Mouse (Mus musculus) small intestine, adult 2 months (tissue): ENCODE data around the gene Cyp26b1. TPM values are rescaled to one million over a fixed set of nuclear protein-coding genes. Genes with fewer than 3 reads are reported as not detected.
A peak's percentile ranks its signal among the peaks of the same experiment; 100 is the strongest.

Source experiments
- H3K27ac ChIP-seq: fragments of 200-500 bp; 2 replicates; pipeline ENCODE4 v1.5.1; 2012; ENCODE audit warnings: low read depth, low read length, control low read depth, inconsistent platforms; ENCODE audit not compliant: insufficient read depth
- H3K27me3 ChIP-seq: fragments of 200-500 bp; 2 replicates; pipeline ENCODE4 v1.6.1; 2012; ENCODE audit warnings: mild to moderate bottlenecking, moderate library complexity, low read length, inconsistent platforms; ENCODE audit not compliant: control insufficient read depth, insufficient read depth
- H3K36me3 ChIP-seq: fragments of 200-500 bp; 2 replicates; pipeline ENCODE4 v1.6.1; 2012; ENCODE audit warnings: mild to moderate bottlenecking, low read length, control low read depth, inconsistent platforms; ENCODE audit not compliant: control insufficient read depth, insufficient read depth
- H3K4me1 ChIP-seq: fragments of 200-500 bp; 2 replicates; pipeline ENCODE4 v1.6.1; 2012; ENCODE audit warnings: low read length, inconsistent platforms, mixed read lengths; ENCODE audit not compliant: control insufficient read depth, insufficient read depth, insufficient read length
- H3K4me3 ChIP-seq: fragments of 200-500 bp; 2 replicates; pipeline ENCODE4 v1.5.1; 2012; ENCODE audit warnings: low read depth, mild to moderate bottlenecking, control low read depth, inconsistent platforms, low read length, moderate library complexity
- CTCF ChIP-seq: fragments of 200-500 bp; IDR thresholded peaks from 2 replicates; pipeline ENCODE4 v1.5.1; 2012; ENCODE audit warnings: low read depth, mild to moderate bottlenecking, control low read depth, inconsistent platforms, low read length, moderate library complexity, mixed read lengths; ENCODE audit not compliant: insufficient replicate concordance, insufficient read length; ENCODE audit errors: extremely low read depth
- POLR2A ChIP-seq: fragments of 200-500 bp; IDR thresholded peaks from 2 replicates; pipeline ENCODE4 v1.6.1; 2012; ENCODE audit warnings: low read depth, mild to moderate bottlenecking, control low read depth, inconsistent platforms, low read length, moderate library complexity
- WGBS: fragments of 180-500 bp; shearing (Covaris S2); methylation state at CpG from one replicate; pipeline ENCODE4 v1.1.7; 2018; 5-methylcytosine and 5-hydroxymethylcytosine counted together
- polyA plus RNA-seq: library from polyadenylated mRNA; depleted of rRNA; stranded (reverse); fragments of >200 nt; gene quantifications from 2 replicates; pipeline ENCODE4 v1.2.3, GENCODE M21; 2012

Gene Cyp26b1
- polyA plus RNA-seq, 1 experiment, result 3.0 TPM

DNA sequence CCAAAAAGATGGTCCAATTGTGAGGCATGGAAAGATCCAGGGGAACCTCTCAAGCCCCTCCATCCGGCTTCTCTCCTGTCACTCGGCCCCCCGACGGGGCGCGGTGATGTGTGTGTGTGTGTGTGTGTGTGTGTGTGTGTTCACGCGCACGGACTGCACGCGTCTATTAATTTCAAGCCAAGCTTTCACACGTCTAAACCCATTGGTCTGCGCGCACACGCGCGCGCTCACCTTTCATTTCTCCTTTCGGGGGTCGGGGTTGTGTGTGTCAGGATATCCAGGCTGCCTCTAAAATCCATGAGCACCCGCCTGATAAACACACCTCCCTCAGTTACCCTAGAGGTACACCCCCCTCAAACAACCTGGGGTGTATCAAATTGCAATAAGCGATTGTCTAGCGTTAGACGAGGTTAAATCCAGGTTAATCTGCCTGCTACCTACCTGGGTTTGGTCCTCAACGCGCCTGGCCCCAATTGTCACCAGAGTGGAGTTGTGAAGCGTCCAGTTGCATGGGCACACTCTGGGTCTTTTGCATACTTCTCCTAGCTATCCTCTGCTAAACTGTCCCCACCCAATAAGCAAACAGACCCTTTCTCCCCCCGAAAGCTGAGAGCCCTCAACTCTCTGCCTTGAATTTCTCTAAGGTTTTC is 7.0 kb downstream of the Cyp26b1 start:
- H3K27ac ChIP-seq, result no peak overlapping the region
- TF ChIP-seq POLR2A (no peak), CTCF (no peak)
- peaks cover 16% of the 10 kb centered on the region for H3K4me1 ChIP-seq
- no peaks in the 10 kb centered on the region for H3K36me3 ChIP-seq
- H3K4me3 ChIP-seq, result peak overlapping the region; percentile 39
- H3K27me3 ChIP-seq, result peaks cover 75% of the 10 kb centered on the region
- 6% methylated on average over 28 of the region's 28 CpGs for WGBS

DNA sequence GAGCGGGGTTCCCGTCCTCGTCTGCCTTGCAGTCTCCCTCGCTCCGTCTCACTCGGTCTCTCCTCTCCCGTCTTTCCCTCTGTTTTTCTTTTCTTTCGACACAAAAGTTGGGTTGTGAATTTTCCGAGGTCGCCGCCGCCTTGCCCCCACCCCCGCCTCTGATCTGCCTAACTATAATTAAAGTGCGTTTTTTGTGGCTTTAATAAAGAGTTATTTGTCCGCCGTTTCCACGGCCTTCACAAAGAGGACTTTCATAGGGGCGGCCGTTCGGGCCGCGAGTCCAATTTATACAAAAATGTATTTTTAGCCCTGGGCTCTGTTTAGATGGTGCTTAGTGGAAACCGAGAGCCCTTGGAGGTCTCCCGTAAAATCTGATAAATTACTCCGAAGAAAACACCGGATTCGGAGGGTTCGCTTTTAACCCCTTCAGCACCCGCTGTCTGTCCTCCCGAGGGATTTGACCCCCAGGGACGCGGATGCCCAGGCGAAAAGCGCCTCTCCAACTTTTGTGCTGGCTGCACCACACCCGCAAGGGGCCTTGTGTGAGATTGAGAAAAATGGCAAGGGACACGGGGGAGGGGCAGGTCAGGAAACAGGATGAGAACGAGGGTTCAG is 7.9 kb downstream of the Cyp26b1 start:
- Histone ChIP-seq H3K4me1 (peaks cover 13% of the 10 kb centered on the region), H3K4me3 (peak overlapping the region; percentile 51)

DNA sequence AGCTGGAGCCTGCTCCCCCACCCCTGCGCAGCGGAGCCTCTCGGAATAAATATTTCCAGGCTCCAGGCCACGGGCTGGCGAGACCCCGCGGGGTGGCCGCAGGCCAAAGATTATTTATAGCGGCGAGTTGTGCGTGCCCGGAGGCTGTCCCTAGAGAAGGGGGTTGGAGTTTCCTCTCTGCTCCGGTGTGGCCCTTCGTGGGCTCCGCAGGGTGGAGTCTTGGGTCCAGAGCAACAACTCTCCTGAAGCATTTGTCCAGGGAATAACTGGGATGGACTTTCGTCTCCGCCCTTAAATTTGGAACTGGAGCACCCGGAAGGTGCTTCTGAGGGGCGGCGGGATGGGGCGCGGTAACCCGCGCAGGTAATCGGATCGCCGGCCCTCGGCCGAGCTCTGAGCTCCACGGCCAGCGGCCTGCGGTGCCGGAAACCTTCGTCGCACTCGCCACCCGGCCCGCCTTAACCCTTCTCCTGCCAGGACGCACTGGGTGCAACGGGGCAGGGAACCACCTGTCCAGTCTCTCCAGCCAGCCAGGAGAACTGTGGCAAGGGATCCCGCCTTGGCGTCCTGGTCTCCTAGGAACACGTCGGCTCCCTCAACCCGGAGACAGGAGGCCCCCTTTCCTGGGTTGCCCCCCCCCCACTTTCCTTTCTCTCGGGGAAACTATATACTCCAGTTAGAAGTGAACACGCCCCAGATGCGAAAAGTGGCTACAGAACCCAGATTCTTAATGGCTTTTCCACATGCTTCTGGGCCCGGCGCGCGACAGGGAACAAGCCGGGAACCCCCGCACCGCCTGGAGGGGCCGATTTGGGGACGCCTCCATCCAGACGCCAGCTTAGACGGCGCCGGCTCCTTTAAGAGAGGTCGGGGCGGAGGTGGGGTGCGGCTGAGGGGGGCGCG is 8.7 kb downstream of the Cyp26b1 start:
- H3K4me1 ChIP-seq, result peaks cover 11% of the 10 kb centered on the region
- H3K36me3 ChIP-seq, result no peaks in the 10 kb centered on the region
- no peak overlapping the region for H3K27ac ChIP-seq
- 2% methylated on average over 66 of the region's 66 CpGs for WGBS
- H3K27me3 ChIP-seq, result peaks cover 81% of the 10 kb centered on the region
- TF ChIP-seq CTCF (no peak), POLR2A (no peak)
- H3K4me3 ChIP-seq, result peak overlapping the region; percentile 51

More for the DNA sequence above, 7.9 kb downstream of the Cyp26b1 start:
- Histone ChIP-seq H3K27ac (no peak overlapping the region), H3K36me3 (no peaks in the 10 kb centered on the region), H3K27me3 (peaks cover 81% of the 10 kb centered on the region)
- TF ChIP-seq CTCF (no peak), POLR2A (no peak)
- WGBS, result 2% methylated on average over 37 of the region's 37 CpGs

DNA sequence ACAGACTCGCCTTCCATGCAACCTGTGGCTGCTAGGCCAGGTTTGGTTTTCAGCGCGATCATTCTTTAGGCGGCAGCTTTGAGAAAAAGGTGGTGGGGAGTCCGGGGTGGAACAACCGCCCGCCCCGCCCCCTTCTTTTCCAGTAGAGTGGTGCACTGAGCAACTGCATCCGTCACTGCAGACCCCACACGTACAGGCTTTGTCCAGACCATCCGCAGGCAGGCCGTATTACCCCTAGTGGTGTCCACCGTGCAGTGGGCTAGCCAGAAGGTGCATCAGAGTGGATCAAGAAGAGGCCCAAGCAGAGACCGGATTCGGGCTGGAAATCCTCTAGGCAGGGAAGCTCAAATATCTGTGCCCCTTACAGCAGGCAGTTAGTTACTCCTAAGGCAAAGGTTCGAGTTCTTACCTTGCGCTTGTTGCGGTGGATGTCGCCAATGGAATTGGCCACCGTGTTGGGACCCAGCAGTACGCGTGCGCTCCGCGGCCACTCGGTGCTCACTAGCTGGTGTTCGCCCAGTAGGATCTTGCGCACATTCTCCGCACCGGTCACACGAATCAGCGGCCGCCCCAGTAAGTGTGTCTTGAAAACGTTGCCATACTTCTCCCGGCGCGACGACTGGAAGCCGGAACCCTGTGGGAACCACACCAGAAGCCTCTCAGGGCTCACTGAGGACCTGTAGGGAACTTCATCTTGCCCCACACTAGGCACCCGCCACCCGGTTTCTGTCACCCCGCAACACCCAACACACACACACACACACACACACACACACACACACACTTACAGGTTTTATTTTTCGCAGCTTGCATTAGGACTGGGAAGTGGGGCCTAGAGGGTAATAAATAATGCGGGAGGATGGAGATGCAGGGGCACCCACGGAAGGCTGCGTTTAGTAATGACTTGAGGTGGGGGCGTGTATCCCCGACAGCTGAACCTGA is 9.6 kb downstream of the Cyp26b1 start:
- H3K4me1 ChIP-seq, result peaks cover 11% of the 10 kb centered on the region
- 12% methylated on average over 48 of the region's 48 CpGs for WGBS
- TF ChIP-seq CTCF (no peak), POLR2A (no peak)
- peak overlapping the region; percentile 51 for H3K4me3 ChIP-seq
- H3K36me3 ChIP-seq, result no peaks in the 10 kb centered on the region
- peaks cover 73% of the 10 kb centered on the region for H3K27me3 ChIP-seq
- no peak overlapping the region for H3K27ac ChIP-seq

DNA sequence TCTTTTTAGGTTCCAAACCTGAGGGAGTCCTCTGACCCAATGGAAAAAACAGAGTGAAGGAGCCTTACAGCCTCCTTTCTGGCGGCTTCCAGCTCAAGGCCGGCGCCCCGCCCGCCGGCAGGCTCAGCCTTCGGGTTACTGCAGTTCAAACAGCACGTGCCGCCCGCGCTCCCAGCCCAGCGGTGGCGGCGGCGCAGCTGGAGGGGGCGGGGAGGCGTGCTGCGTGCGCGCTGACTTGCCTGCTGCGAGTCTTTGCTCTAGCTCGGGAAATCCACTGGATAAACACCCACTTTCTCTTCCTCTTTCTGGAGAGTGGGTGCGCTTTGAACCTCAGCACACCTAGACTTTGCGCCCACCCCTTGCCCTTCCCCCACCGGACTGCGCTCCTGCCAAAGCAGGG is 10.3 kb downstream of the Cyp26b1 start:
- H3K4me3 ChIP-seq, result peak overlapping the region; percentile 12
- peaks cover 11% of the 10 kb centered on the region for H3K4me1 ChIP-seq
- peaks cover 66% of the 10 kb centered on the region for H3K27me3 ChIP-seq
- TF ChIP-seq CTCF, result no peak
- TF ChIP-seq POLR2A, result no peak
- no peaks in the 10 kb centered on the region for H3K36me3 ChIP-seq
- under 1% methylated on average over 26 of the region's 26 CpGs for WGBS
- H3K27ac ChIP-seq, result no peak overlapping the region

DNA sequence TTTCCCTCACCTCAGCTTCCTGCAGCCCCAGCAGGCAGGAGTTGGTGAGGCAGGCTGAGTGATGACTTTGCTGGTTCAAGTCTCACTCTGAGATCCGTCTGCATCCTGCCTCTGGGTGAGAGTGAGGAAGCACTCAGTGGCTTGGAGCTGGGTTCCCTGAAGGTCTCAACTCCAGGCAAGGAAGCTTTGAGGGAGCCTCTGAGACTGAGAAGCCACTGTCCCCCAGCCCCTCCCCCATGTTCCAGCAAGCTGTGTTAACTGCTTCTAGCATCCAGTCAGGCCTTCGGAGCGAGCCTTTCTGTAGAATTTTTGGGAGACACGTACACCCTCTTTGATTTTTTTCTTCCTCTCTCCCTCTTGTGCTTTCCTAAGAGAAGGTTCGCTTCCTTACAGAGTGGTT is 10.9 kb downstream of the Cyp26b1 start:
- H3K4me3 ChIP-seq, result no peak overlapping the region
- no peak overlapping the region for H3K27ac ChIP-seq
- TF ChIP-seq CTCF (no peak), POLR2A (no peak)
- peaks cover 61% of the 10 kb centered on the region for H3K27me3 ChIP-seq
- peaks cover 9% of the 10 kb centered on the region for H3K4me1 ChIP-seq
- no peaks in the 10 kb centered on the region for H3K36me3 ChIP-seq
- WGBS, result 56% methylated on average over 5 of the region's 5 CpGs
